Mouse (Mus musculus): Measurements from ENCODE around the gene Olfr1252. TPM values are rescaled to one million over a fixed set of nuclear protein-coding genes. Genes with fewer than 3 reads are reported as not detected.

The Olfr1252 gene
- not detected in 2 replicates for polyA plus RNA-seq (2012; ENCODE audit: low replicate concordance)

GRCm38 (mm10) chr2:89724912-89725311 lies at the start of gene Olfr1252:
Gene Olfr1252, minus strand, starts transcription at chr2:89725012.

GRCm38 (mm10) chr2:89756990-89757389 lies 32.2 kb upstream of the Olfr1252 start, which contains the start of gene Olfr1253:
Gene Olfr1253, minus strand, starts transcription at chr2:89757090.

GRCm38 (mm10) chr2:89671836-89672235 lies 53.0 kb downstream of the Olfr1252 start, which contains the start of gene Olfr1251:
Gene Olfr1251, minus strand, starts transcription at chr2:89671936.

Other genes with a start within 250 kb of the Olfr1252 start
- not detected in 2 replicates for gene Olfr1241, start 237.9 kb downstream of the Olfr1252 start, polyA plus RNA-seq (2012; ENCODE audit: low replicate concordance)
- not detected in 2 replicates for gene Olfr1242, start 226.7 kb downstream of the Olfr1252 start, polyA plus RNA-seq (2012; ENCODE audit: low replicate concordance)
- not detected in 2 replicates for gene Olfr1243, start 193.5 kb downstream of the Olfr1252 start, polyA plus RNA-seq (2012; ENCODE audit: low replicate concordance)
- not detected in 2 replicates for gene Olfr1245, start 146.6 kb downstream of the Olfr1252 start, polyA plus RNA-seq (2012; ENCODE audit: low replicate concordance)
- not detected in 2 replicates for gene Olfr1246, start 131.9 kb downstream of the Olfr1252 start, polyA plus RNA-seq (2012; ENCODE audit: low replicate concordance)
- not detected in 2 replicates for gene Olfr1247, start 110.9 kb downstream of the Olfr1252 start, polyA plus RNA-seq (2012; ENCODE audit: low replicate concordance)
- not detected in 2 replicates for gene Olfr1248, start 106.8 kb downstream of the Olfr1252 start, polyA plus RNA-seq (2012; ENCODE audit: low replicate concordance)
- gene Olfr1249, start 90.0 kb downstream of the Olfr1252 start, polyA plus RNA-seq (2012; ENCODE audit: low replicate concordance): not detected in 2 replicates
- gene Olfr1250, start 63.5 kb downstream of the Olfr1252 start, polyA plus RNA-seq (2012; ENCODE audit: low replicate concordance): not detected in 2 replicates
- not detected in 2 replicates for gene Olfr1251, start 53.1 kb downstream of the Olfr1252 start, polyA plus RNA-seq (2012; ENCODE audit: low replicate concordance)
- gene Olfr1253, start 32.1 kb upstream of the Olfr1252 start, polyA plus RNA-seq (2012; ENCODE audit: low replicate concordance): 0.05 TPM in 1 of 2 replicates, not detected in the other
- gene Olfr1254, start 68.6 kb upstream of the Olfr1252 start, polyA plus RNA-seq (2012; ENCODE audit: low replicate concordance): not detected in 2 replicates
- not detected in 2 replicates for gene Olfr1255, start 87.0 kb upstream of the Olfr1252 start, polyA plus RNA-seq (2012; ENCODE audit: low replicate concordance)
- gene Olfr1256, start 116.5 kb upstream of the Olfr1252 start, polyA plus RNA-seq (2012; ENCODE audit: low replicate concordance): not detected in 2 replicates
- not detected in 2 replicates for gene Olfr48, start 123.2 kb upstream of the Olfr1252 start, polyA plus RNA-seq (2012; ENCODE audit: low replicate concordance)
- not detected in 2 replicates for gene Olfr1257, start 153.4 kb upstream of the Olfr1252 start, polyA plus RNA-seq (2012; ENCODE audit: low replicate concordance)
- gene Olfr1258, start 202.3 kb upstream of the Olfr1252 start, polyA plus RNA-seq (2012; ENCODE audit: low replicate concordance): not detected in 2 replicates
- not detected in 2 replicates for gene Olfr1259, start 223.7 kb upstream of the Olfr1252 start, polyA plus RNA-seq (2012; ENCODE audit: low replicate concordance)
- not detected in 2 replicates for gene Olfr1260, start 249.3 kb upstream of the Olfr1252 start, polyA plus RNA-seq (2012; ENCODE audit: low replicate concordance)